Mouse (Mus musculus) embryonic facial prominence, embryonic 11.5 days (tissue): Measurements from ENCODE around the gene Pigh. TPM values are rescaled to one million over a fixed set of nuclear protein-coding genes. Genes with fewer than 3 reads are reported as not detected.

Experiments
- ATAC-seq: fragments of 200-750 bp; cut with Nextera tagmentation; replicated peaks from 2 replicates; pipeline ENCODE4 v1.8.0; 2017; ENCODE audit warnings: low read depth; ENCODE audit not compliant: insufficient number of reproducible peaks, low FRiP score, low TSS enrichment
- DNase-seq: peaks from one replicate; pipeline ENCODE4 v3.0.0-alpha.2; 2015; ENCODE audit warnings: low spot score
- H3K27ac ChIP-seq: fragments of 300-500 bp; sonication (generic); replicated peaks from 2 replicates; pipeline ENCODE4 v1.5.1; 2014; ENCODE audit warnings: mild to moderate bottlenecking, low read depth, low read length, control low read depth
- H3K27me3 ChIP-seq: fragments of 300-500 bp; sonication (generic); 2 replicates; pipeline ENCODE4 v1.6.1; 2014; ENCODE audit warnings: mild to moderate bottlenecking, low read length, moderate library complexity, mixed read lengths; ENCODE audit not compliant: control insufficient read depth, insufficient read depth
- H3K36me3 ChIP-seq: fragments of 300-500 bp; sonication (generic); replicated peaks from 2 replicates; pipeline ENCODE4 v1.6.1; 2014; ENCODE audit warnings: low read depth, mild to moderate bottlenecking, low read length, moderate library complexity, mixed read lengths; ENCODE audit not compliant: control insufficient read depth, insufficient read depth
- H3K4me1 ChIP-seq: fragments of 300-500 bp; sonication (generic); 2 replicates; pipeline ENCODE4 v1.6.1; 2014; ENCODE audit warnings: low read length, mixed read lengths; ENCODE audit not compliant: control insufficient read depth, insufficient read depth
- H3K4me2 ChIP-seq: fragments of 300-500 bp; sonication (generic); 2 replicates; pipeline ENCODE4 v1.6.1; 2014; ENCODE audit warnings: low read depth, mild to moderate bottlenecking, control low read depth, low read length, moderate library complexity
- H3K4me3 ChIP-seq: fragments of 300-500 bp; sonication (generic); 2 replicates; pipeline ENCODE4 v1.5.1; 2014; ENCODE audit warnings: low read depth, low read length, control low read depth
- H3K9ac ChIP-seq: fragments of 300-500 bp; sonication (generic); replicated peaks from 2 replicates; pipeline ENCODE4 v1.6.1; 2014; ENCODE audit warnings: mild to moderate bottlenecking, control low read depth, low read length
- H3K9me3 ChIP-seq: fragments of 300-500 bp; sonication (generic); replicated peaks from 2 replicates; pipeline ENCODE4 v1.6.1; 2016; ENCODE audit warnings: mild to moderate bottlenecking, low read length, inconsistent platforms, mixed read lengths; ENCODE audit not compliant: control insufficient read depth
- WGBS: fragments of 180-500 bp; shearing (Covaris S2); extraction: QIAGEN DNeasy Blood & Tissue Kit; methylation state at CpG from one replicate; pipeline ENCODE4 v1.1.7; 2014; 5-methylcytosine and 5-hydroxymethylcytosine counted together
- polyA plus RNA-seq: library from polyadenylated mRNA; unstranded; fragments of >200 nt; fragmentation: Nextera tagmentation; extraction: Ambion mirVana; gene quantifications from 2 replicates; pipeline ENCODE4 v1.2.1, GENCODE M21; 2014

Pigh gene
- polyA plus RNA-seq, 1 experiment from 2014 or later, result 30.5 TPM

- peak; percentile 90 for ATAC-seq
- Histone ChIP-seq H3K4me1 (no peaks in the 10 kb centered on the region; the same call in 1 of the 2 replicates), H3K4me3 (peak within 1 kb of the TSS; percentile 47), H3K27ac (no peak within 1 kb of the TSS), H3K36me3 (no peaks in the 10 kb centered on the region), H3K9me3 (no peaks in the 10 kb centered on the region), H3K27me3 (peaks cover 15% of the 10 kb centered on the region), H3K9ac (peak within 1 kb of the TSS; percentile 49), H3K4me2 (peak within 1 kb of the TSS; percentile 95)
- peak; percentile 85 for DNase-seq
- WGBS, result under 1% methylated on average over 47 of the region's 47 CpGs
Observed at GRCm38 (mm10) chr12:79130299-79131177, 41.1 kb upstream of the Pigh start, which contains the start of gene Arg2. Gene Arg2 (plus strand): TSS chr12:79130777.

GRCm38 (mm10) chr12:79122820-79123219, 33.4 kb upstream of the Pigh start:
- DNase-seq (peak; percentile 74), ATAC-seq (no peak)
- Histone ChIP-seq H3K4me1 (no peaks in the 10 kb centered on the region), H3K9ac (no peak overlapping the region), H3K4me3 (no peak overlapping the region), H3K4me2 (no peak overlapping the region), H3K36me3 (no peaks in the 10 kb centered on the region), H3K9me3 (no peaks in the 10 kb centered on the region), H3K27me3 (no peaks in the 10 kb centered on the region), H3K27ac (no peak overlapping the region)
- WGBS, result 34% methylated on average over 3 of the region's 3 CpGs

GRCm38 (mm10) chr12:79118991-79119390, 29.5 kb upstream of the Pigh start:
- no peak for DNase-seq
- no peaks in the 10 kb centered on the region for H3K9me3 ChIP-seq
- WGBS, result 92% methylated on average over 4 of the region's 4 CpGs

GRCm38 (mm10) chr12:79105312-79105711, 15.9 kb upstream of the Pigh start:
- no peak for ATAC-seq
- no peak for DNase-seq
- 83% methylated on average over 5 of the region's 5 CpGs for WGBS

More at GRCm38 (mm10) chr12:79118991-79119390, 29.5 kb upstream of the Pigh start:
- Histone ChIP-seq H3K27ac (no peak overlapping the region), H3K4me2 (no peak overlapping the region), H3K9ac (no peak overlapping the region), H3K27me3 (no peaks in the 10 kb centered on the region), H3K4me3 (no peak overlapping the region), H3K4me1 (no peaks in the 10 kb centered on the region), H3K36me3 (no peaks in the 10 kb centered on the region)
- no peak for ATAC-seq

GRCm38 (mm10) chr12:79104544-79104943, 15.1 kb upstream of the Pigh start:
- ATAC-seq (no peak), DNase-seq (no peak)
- Histone ChIP-seq H3K9ac (no peak overlapping the region), H3K4me3 (no peak overlapping the region), H3K4me1 (no peaks in the 10 kb centered on the region), H3K36me3 (no peaks in the 10 kb centered on the region), H3K4me2 (no peak overlapping the region), H3K27ac (no peak overlapping the region), H3K9me3 (no peaks in the 10 kb centered on the region), H3K27me3 (no peaks in the 10 kb centered on the region)
- 68% methylated on average over 2 of the region's 2 CpGs for WGBS

More at GRCm38 (mm10) chr12:79105312-79105711, 15.9 kb upstream of the Pigh start:
- Histone ChIP-seq H3K4me2 (no peak overlapping the region), H3K4me1 (no peaks in the 10 kb centered on the region), H3K9ac (no peak overlapping the region), H3K9me3 (no peaks in the 10 kb centered on the region), H3K36me3 (no peaks in the 10 kb centered on the region), H3K27ac (no peak overlapping the region), H3K27me3 (no peaks in the 10 kb centered on the region), H3K4me3 (no peak overlapping the region)

- no peak overlapping the region for H3K27ac ChIP-seq
- H3K4me2 ChIP-seq, result no peak overlapping the region
- ATAC-seq (no peak), DNase-seq (no peak)
- H3K4me1 ChIP-seq, result no peaks in the 10 kb centered on the region
- H3K27me3 ChIP-seq, result no peaks in the 10 kb centered on the region
- H3K4me3 ChIP-seq, result no peak overlapping the region
- no peaks in the 10 kb centered on the region for H3K9me3 ChIP-seq
- no peaks in the 10 kb centered on the region for H3K36me3 ChIP-seq
- WGBS, result 82% methylated on average over 3 of the region's 3 CpGs
- no peak overlapping the region for H3K9ac ChIP-seq
Observed at GRCm38 (mm10) chr12:79103773-79104172, 14.3 kb upstream of the Pigh start.

GRCm38 (mm10) chr12:79097106-79097752, 7.8 kb upstream of the Pigh start:
- Histone ChIP-seq H3K36me3 (no peaks in the 10 kb centered on the region), H3K4me2 (no peak overlapping the region), H3K4me1 (no peaks in the 10 kb centered on the region), H3K9me3 (no peaks in the 10 kb centered on the region), H3K4me3 (no peak overlapping the region), H3K9ac (no peak overlapping the region), H3K27me3 (no peaks in the 10 kb centered on the region), H3K27ac (no peak overlapping the region)
- 60% methylated on average over 3 of the region's 3 CpGs for WGBS
- ATAC-seq (no peak), DNase-seq (peak; percentile 70)

GRCm38 (mm10) chr12:79092569-79092968, 3.1 kb upstream of the Pigh start:
- 46% methylated on average over 4 of the region's 4 CpGs for WGBS
- H3K4me2 ChIP-seq, result no peak overlapping the region
- DNase-seq (no peak), ATAC-seq (no peak)
- no peaks in the 10 kb centered on the region for H3K27me3 ChIP-seq
- no peaks in the 10 kb centered on the region for H3K36me3 ChIP-seq
- H3K9me3 ChIP-seq, result no peaks in the 10 kb centered on the region
- no peak overlapping the region for H3K4me3 ChIP-seq
- H3K9ac ChIP-seq, result no peak overlapping the region
- no peaks in the 10 kb centered on the region for H3K4me1 ChIP-seq
- no peak overlapping the region for H3K27ac ChIP-seq
